Mouse (Mus musculus): ENCODE measurements at regions not wholly inside any gene's neighbourhood (a gene's known extent, or its start where the extent isn't known, plus 50 kb on each side); places are given as distances from the start of the nearest gene placed in this dataset.

DNA sequence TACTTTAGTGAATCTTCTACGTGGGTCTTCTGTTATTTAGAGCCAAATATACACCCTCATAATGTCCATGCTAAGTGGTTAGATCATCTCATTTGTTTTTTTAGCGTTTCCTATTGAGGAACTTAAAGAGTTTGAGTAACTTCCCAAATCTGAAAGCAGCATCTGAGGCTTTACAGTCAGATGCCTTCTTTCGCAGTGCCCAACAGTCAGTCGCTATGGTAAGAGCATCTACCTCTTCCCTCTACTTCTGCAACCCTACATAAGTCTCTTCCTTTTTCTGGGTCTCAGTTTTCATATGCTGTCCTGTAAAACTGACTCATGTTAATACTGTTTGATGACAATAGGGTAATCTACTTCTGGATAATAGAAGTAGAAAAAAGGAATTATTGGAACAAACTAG, 146.8 kb downstream of the Ktn1 start:
- DNase-seq, result no peak

DNA sequence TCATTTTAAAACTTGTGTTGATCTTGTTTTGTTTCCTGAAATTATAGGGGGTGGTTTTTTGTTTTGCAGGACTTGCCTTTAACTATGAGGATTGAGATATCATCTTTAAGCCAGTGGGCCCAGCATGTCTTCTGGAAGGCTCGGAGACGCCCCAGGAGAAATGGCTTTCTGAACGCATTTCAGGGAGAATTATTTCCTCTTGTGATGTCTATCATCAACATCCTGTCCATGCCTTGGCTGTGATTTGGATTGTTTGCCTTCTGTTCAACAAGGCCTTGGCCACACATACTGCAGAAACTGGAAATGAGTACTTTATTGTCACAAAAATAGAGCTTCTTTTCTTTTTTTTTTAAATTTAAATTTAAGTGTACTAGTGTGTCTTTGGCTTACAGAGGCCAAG, 150.0 kb downstream of the Ktn1 start:
- DNase-seq, result no peak

DNA sequence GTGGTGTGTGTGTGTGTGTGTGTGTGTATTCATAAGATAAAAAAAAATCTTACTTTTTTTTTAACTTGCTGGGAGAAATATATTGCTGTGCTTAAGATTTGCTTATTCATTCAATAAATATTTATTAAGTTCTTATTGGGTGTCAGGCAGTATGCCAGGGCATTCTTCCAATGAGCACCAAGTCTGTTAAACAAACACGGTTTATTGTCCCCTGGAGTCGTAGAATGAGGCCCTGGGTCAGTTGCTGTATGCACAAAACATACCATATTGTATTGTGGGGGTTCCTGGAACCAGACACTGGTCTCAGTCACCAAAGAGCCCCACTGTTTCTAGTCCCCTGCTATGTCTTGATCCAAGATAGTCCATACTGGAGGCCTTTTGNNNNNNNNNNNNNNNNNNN, 151.3 kb downstream of the Ktn1 start:
- DNase-seq, result peak; percentile 19 to 39

DNA sequence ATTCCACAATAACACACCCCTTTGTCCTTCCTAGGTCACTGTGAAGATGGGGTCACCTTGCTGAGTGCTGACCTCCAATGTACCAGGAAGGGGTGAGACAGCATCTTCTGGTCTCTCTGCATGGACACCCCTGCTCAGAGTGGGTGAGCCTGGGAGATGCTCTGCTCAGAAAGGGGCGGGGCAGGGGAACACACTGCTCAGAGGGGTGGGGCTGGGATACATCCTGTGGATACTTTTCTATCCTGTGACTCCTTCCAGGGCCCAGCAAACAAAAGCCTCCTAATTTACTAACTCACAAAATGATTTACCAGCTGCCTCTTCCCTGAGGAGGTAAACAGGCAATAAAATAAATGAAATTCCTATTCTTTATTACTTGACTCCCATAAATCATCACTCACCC, 157.0 kb downstream of the Ktn1 start:
- DNase-seq, result no peak

DNA sequence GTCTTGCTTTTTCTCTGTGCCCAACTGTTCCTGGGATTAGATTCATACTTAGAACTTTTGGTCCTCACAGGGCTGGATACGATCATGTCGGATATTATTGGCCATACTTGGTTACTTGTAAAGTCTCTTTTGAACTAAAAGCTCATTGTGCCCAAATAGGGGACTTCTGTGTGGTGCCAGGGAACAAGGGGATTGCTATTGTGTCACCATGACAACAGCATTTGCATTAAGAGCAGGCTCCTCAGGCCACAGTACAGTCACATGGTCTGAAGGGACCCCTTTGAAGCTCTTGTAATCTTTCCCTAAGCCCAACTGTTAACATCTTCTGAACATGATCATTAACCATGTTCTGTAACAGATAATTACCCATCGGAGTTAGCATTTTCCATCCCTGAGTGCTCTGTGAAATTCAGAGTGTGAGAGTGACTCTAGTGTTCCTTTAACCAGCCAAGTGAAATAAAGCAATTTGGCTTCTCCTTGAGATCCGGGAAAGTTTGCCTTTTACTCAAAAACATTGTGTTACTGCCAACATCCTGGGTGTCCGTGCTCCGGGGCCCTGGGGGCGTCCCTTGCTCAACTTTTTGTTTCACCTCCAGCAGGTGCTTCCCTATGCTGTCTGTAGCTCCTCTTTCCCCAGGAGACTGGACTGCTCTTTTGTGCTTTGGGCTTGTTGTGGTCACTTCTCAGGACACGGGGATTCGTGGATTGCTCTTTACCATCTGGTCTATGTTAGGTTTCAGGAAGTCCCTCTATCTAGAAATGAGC, 157.7 kb downstream of the Ktn1 start:
- no peak for DNase-seq

DNA sequence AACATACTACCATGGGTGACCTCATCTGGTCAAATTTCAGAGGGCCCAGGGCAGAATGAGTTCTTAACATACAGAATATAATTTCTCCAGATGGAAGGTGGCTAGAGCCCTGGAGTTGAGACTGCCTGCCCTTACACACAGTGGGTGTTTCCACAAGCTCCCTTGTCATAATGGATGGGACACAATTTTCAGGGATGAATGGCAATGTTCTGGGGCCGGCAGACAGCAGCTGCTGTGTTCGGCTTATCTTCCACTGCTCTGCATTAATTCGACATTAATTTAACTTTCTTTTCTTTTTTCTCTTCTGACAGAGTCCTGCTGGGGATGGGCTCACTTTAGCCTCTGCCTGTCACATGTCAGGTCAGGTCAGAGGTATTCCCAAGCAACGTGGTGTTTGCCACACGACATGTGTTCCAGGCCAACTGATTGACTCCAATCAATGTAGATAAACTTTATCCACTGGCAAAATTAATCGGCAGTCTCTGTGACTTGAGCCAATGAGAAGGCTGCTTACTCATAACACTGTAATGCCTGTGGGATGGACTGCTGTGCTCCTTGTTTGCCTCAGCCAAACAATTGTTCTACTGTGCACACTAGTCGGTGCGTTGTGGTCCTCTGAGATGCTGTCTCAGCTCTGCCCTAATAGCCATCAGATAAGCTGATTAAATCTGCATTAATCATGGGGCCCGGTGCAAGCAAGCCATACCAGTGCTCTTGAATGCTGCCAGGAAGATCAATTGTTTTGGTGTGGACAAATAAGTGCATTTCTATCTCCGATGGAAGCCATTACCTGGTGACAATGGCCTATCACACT, 160.1 kb downstream of the Ktn1 start:
- DNase-seq, result no peak

DNA sequence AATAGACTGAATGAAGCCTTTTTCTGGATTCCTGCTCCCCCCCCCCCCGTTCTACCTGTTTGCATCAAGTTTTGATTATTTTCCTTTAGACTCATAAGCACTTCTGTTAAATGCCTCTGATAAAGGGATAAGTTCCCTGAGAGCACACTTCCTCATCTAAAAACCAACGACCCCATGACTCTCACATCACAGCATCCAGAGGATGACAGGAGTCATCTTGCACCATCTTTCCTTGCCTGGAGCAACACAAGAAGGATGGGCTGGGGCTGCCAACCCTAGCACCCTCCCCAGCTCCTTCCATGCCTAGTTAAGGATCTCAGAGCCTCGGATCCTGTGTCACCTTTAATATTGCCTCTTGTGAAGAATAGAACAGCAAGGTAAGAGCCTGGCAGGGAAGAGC, 170.0 kb downstream of the Ktn1 start:
- DNase-seq, result no peak

DNA sequence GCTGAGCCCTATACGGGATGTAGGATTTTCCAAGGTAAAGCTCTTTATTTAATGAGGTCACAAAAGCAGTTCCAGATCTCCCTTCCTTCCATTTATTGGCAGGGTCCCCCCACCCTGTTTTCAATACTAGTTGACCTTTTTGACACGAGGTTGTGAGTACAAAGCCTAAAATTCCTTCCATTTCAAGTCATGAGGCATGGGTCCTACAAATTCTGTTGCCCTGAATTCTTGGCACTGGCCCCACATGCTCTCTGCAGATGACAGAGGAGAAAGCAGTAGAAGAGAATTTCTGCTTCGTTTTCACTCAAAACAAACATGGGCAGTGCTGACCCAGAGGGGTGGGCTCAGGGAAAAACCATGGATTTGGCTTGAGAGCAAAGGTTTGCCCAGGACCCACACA, 170.4 kb downstream of the Ktn1 start:
- DNase-seq, result no peak

DNA sequence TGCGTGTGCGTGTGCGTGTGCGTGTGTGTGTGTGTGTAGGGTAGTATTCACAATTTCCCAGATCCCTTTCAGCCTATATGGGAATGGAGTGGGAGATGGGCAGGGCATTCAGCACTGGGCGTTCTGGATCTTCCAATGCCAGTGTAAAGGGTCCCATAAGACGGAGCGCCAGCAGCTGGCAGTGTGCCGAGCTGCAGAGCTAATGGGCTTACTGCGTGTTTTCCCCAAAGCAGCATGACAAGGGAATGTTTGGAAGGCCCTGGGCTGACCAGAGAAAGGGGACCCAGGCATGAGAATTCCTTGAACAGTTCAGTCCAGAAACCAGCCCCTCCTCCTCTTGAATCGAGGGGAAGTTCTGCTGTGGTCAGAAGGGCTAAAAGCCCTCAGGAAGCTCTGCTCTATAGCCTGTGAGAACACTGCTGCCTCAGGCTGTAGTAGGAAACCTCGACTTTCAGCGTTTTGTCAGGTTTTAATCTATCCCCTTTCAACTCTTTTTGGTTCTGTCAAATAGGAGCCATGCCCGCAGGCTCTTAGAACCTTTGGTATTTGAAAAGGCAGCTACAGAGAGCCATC, 172.4 kb downstream of the Ktn1 start:
- DNase-seq, result no peak

DNA sequence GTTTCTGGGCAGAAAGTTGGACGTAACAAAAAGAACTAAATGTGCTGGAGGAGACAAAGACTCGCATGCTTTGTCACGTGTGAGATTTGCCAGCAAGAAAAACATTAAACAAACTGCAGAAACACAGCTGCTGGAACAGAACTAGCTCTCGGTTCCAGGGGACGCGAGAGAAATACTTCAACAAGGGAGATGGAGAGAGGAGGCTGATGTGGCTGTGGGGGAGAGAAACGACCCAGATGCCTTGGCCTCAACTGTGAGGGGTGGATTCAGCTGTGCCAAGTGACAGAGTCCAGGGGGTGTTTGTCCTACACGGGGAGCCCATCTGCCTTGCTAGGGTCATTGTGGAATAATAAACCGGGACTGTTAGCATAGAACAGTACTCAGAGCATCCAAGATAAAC, 174.9 kb downstream of the Ktn1 start:
- no peak for DNase-seq

DNA sequence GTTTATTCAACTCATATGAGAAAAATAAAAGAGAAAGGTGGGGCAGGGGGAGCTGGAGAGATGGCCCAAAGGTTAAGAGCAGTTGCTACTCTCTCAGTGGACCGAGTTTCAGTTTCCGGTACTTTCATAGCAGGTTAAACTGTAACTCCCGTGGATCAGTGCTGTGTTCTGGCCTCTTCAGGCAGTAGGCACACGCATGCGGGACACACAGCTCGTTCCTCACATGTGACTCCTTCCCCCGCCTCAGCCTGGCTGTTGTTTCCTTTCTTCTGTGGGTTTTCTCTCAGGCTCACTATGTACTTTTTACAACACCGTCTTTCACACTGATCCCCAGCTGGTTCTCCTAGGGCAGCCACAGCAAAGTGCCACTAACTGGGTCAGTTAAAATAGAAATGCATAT, 175.4 kb downstream of the Ktn1 start:
- DNase-seq, result peak; percentile 39 to 44

DNA sequence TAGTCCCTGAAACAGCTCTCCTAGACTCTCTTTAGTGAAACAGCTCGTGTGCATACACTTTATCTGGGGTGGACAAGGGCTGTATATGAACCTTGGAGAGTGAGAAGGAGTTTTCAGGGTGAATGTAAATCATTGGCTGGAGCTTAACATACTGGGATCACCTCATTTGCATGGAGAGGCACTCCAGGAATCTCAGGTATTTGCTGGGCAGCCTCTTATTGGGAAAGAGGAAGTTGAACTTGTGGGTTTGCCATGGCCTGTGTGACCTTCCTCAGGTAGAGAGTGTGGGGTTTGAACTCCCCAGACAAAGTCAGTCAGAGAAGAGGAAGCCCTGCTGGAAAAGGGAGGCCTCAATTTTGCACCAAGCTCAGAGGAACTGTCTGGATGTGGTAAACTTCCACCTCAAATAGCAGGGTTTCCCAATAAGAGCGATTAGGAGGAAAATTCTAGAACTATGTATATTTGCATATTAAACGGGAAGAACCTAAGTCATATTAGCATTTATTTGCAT, 177.3 kb downstream of the Ktn1 start:
- peak in 1 of 2 experiments; percentile 12 for DNase-seq

DNA sequence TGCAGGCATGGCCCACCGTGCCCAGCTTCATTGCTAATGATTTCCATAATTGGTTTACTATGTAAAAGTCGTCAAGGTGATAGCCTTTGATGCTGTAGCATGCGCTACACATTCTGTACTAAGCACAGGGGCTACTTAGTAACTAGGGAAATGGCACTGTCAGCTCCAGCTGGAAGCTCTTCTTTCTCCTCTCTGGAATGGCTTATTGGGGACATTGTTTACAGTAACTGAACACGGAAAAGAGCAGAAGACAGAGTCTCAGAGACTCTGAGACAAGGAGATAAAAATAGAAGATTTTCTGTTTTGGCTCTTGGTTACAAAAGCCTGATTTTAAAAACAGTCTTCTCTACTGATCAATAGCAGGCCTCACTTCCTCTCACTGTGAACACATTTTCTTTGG, 178.3 kb downstream of the Ktn1 start:
- DNase-seq, result no peak

DNA sequence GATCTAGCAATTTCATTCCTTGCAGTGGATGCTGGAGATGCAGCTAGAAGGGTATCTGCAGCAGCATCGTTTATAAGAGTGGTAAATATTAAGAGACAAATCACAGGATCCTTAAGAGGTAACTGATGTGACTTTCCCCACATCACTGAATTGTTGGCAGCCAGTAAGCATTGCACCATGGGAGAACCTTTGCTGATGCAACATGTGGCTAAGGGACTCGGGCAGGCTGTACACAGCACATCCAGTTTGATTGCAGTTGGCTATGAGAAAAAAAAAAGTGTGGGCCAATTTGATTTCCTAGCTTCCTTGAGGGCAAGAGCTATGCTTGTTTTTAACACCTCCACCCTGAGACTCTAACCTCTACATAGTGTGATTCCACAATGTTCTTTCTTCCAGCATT, 179.4 kb downstream of the Ktn1 start:
- DNase-seq, result no peak

DNA sequence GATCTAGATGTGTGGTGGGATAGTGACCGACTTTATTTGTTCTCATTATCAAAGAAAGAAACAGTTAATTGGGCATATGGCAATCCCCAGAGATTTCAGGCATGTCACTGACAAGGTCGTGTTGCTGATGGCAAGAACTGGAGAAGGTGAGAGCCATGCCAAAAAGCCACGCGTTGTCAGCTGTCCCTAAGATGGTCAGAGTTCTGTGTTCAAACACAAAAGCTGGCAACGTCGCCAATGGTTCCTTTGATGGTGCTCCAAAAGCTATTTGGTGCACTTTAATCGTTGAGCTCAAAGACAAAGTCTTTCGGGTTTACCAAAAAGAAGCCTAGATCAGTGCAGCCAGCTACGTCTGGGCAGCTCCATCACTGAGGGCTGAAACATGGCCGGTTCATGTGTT, 185.4 kb downstream of the Ktn1 start:
- DNase-seq, result peak in 1 of 2 experiments; percentile 8

DNA sequence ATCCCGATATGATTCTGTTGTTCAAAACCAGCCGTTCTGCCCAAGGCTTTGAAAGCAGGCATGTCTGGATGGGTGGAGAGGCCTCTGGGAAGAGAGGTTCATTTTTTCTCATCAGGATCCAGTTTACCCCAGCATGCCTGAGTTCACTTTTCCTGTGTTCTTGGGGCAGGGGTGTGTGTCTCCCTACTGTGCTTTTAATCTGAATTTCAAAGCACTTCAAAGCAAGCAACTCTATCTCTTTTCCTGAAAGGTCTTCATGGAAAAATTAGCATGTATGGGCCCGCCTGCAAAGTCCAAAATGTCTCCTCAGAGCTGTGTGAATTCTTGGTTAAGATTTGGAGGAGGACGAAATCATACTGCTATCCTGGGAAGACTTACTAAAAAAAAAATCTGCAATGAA, 187.2 kb downstream of the Ktn1 start:
- DNase-seq, result no peak

DNA sequence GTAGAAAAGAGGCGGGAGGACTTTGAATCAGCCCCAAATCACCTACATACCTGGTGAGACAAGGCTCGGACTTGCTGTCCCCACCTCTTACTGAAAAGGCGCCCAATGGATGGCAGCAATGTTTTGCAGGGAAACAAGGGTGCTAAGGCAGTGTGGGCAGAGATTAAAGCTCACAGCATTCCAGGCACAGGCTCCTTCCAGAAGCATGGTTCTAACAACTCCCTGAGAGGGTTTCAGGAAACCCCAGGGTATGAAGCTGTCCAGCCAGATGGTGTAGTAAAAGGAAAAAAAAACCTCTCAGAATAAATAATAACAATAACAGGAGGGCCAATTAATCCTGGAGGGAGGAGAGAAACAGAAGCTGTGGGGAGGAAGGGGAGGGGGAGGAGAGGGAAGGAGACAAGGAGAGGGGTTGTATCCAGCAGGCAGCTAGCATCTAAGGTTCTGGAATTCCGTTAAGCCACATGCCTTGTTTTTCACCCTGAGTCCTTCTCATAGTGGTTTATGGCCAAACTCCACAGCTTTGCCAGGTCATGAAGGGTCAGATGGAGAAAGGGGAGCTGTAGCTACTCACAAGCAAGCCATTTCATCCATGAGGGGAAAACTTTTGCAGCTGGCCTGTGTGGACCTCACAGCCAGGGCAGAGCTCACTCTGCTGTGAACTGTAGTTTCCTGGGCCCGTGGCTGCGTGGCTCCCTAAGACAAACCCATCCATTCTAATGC, 191.4 kb downstream of the Ktn1 start:
- DNase-seq, result no peak

DNA sequence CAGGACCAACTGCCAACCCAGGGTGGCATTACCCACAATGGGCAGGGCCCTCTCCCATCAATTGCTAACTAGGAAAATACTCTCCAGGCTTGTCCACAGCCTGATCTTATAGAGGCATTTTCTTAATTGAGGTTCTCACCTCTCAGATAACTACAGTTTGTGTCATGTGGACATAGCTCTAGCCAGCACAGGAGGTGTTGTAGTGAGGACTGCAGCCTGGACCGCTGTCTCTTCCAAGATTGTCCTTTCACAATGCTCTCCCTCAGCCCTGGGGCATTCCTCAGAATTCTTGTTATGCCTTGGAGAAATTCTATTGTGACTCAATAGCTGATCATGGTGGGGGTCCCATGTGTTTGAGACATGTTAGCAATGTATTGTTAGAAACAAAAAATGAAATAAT, 196.1 kb downstream of the Ktn1 start:
- DNase-seq, result no peak

DNA sequence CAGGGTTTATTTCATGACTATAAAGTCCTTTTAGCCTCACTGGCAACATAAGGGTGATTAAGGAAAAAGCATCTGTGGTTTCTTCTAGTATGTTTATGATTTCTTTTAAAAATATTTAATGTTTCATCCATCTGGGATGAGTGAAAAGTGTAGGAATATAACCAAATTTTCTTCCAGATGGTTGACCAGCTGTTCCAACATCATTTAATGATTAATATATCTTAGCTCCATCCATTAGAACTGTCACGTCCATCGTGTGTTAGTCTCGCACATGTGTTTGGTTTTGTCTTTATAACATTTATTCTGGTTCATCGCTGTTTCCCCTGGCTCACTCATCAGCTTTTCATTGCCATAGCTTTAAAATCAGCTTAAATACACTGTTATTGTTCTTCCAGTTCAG, 200.6 kb downstream of the Ktn1 start:
- no peak for DNase-seq

DNA sequence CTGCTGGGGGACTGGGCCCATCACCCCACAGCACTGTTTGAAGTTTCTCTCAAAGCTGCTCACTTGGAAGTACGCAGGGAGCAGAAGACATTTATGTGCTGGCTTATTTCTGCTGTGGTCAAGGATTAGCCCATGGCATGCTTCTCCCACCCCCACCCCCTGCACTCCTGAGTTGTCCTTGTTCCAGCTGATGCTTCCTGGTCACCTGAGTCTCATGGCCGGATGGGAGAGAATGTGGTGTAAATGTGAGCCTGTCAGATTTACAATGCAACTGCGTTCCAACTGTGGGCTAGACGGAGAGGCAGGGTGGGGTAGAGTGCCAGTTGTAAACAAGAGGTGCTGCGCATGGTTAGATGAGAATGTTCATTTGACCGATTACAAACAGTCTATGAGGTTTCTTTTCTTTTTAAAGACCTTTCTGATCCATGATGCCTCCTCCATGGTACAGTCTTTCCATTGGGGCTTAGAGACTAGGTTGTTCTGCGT, 208.1 kb downstream of the Ktn1 start:
- no peak for DNase-seq

DNA sequence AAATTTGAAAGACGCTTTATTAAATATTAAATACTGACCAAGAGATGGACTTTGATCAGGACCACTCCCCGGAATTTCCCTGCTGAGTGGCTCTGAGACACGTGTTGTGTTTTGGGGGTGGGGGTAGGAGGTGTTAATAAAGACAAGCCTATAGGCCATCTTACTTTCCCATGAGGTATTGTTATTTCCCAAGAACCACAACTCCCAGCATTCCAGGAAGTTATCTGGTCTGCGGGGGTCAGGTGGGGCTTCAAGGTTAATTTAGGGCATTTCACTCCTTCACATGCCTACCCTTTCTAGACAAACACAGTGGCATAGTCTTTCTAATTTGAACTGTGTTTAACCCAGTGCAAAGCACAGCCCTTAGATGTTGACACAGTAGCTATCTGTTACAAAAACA, 209.0 kb downstream of the Ktn1 start:
- DNase-seq, result no peak

DNA sequence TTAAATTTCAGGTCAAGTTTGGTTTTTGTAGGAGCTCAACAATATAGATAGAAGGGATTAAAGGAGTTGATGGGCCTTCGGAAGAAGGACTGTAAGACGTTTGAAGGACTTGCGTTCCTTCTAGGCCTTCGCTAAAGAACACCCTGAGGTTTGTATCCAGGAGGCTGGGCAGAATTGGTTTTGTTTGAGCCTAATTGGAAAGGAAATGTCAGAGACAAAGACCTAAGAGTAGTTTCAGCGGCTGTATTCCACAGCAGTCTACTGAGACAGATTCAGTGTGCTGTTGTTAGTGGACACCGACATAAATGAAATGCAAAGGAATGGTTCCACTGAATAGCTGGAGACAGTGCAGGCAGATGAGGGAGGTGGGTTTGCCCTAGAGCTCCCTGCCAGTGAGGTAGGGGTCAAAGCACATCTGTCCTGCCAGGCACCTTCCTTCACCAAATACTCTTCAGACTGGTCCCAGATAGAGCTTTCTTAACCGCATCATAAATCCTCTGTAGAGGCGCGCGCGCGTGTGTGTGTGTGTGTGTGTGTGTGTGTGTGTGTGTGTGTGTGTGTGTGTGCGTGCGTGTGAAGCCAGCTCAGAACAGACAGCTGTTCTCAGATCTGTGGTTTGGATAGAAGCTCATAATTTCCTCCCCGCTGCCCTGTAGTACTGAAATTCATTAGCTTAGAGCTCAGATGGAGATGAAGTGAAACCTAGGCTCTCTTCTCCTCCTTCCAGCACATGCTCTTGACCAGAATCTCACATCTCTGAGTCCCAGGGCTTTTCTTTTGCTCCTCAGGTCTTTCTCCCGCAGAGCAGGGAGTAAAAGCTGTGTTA, 209.7 kb downstream of the Ktn1 start:
- no peak for DNase-seq

Data from kidney, postnatal 36 days (tissue).